Mouse (Mus musculus): ENCODE results near the gene Castor2. TPM values are rescaled to one million over a fixed set of nuclear protein-coding genes. Genes with fewer than 3 reads are reported as not detected.
A peak's percentile ranks its signal among the peaks of the same experiment; 100 is the strongest.

Castor2 gene
- total and polyA plus RNA-seq, 3 experiments: 14.2 to 21.1 (median 20.7) TPM

DNA sequence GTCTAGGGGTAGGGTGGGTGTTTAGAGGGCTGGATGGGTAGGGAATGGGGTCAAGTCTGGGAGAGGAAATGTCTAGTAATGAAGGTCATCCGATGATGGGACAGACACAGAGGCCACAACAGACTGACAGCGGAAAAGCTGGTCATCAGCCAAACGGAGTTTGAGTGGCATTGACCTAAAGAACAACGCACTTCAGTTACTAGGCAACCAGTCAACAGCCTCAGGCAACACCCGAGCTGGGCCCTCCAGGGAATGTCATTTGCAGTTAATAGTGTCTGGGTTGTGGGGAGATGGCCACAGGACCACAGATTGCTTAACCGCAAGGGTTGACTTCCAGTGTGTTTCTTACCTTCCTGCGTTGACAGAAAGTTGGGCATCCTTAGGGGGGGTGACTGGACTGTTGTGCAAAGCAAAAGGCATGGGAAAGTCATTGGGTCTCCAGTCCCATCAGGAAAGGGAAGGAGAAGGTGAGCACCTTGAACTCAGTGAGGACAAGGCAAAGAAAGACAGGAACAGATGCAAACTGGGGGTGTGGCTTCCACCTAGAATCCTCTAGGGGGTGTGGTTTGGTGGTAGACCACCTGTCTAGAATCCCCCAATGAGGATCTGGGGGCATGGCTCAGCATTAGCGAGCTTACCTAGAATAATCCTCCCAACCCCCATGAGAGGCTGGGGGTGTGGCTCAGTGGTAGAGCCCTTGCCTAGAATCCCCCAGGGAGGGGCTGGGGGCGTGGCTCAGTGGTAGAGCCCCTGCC, 21.8 kb downstream of the Castor2 start:
- Histone ChIP-seq H3K36me3 (ENCODE audit: control insufficient read depth, insufficient read depth, low read length) (no peaks in the 10 kb centered on the region), H3K9ac (ENCODE audit: low read depth, low read length) (no peak overlapping the region), H3K4me1 (ENCODE audit: control insufficient read depth, insufficient read depth, low read length) (peaks cover 7% of the 10 kb centered on the region; the same call in 1 of the 2 replicates), H3K79me2 (replicated peaks; ENCODE audit: control insufficient read depth, insufficient read depth, low read length) (no peaks in the 10 kb centered on the region), H3K27me3 (ENCODE audit: control insufficient read depth, insufficient read depth, low read length) (no peaks in the 10 kb centered on the region), H3K4me3 (no peak overlapping the region), H3K27ac (peak overlapping the region; percentile 80)
- peak; percentile 38 to 69 for DNase-seq
- intact Hi-C loops (cut with DNase I): no loop called here
- 34% methylated on average over 9 of the region's 9 CpGs for WGBS
- peak; percentile 84 for TF ChIP-seq EP300 (IDR thresholded peaks at IDR 0.05; ENCODE audit: insufficient read depth, low read depth, low read length)
- no peak for TF ChIP-seq CTCF (IDR thresholded peaks at IDR 0.05)
- TF ChIP-seq POLR2A (IDR thresholded peaks at IDR 0.05; ENCODE audit: insufficient read depth, low read depth, low read length): 0 out of 2 replicates have a peak, but pooled peaks have one; percentile 31

DNA sequence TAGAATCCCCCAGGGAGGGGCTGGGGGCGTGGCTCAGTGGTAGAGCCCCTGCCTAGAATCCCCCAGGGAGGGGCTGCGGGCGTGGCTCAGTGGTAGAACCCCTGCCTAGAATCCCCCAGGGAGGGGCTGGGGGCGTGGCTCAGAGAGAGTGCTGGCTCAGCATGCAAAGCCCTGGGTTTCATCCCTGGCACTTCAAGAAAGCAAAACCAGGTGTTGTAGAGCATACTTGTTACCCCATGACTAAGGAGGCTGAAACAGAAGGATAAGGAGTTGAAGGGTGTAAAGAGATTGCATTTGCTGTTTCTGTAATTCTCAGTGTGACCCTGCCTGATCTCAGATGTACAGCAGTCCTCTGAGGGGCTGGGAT, 22.4 kb downstream of the Castor2 start:
- Histone ChIP-seq H3K27ac (peak overlapping the region; percentile 66), H3K36me3 (ENCODE audit: control insufficient read depth, insufficient read depth, low read length) (no peaks in the 10 kb centered on the region), H3K27me3 (ENCODE audit: control insufficient read depth, insufficient read depth, low read length) (no peaks in the 10 kb centered on the region), H3K4me3 (no peak overlapping the region), H3K79me2 (replicated peaks; ENCODE audit: control insufficient read depth, insufficient read depth, low read length) (no peaks in the 10 kb centered on the region), H3K9ac (ENCODE audit: low read depth, low read length) (no peak overlapping the region), H3K4me1 (ENCODE audit: control insufficient read depth, insufficient read depth, low read length) (peaks cover 7% of the 10 kb centered on the region; the same call in 1 of the 2 replicates)
- WGBS: 84% methylated on average over 4 of the region's 4 CpGs
- DNase-seq: no peak
- TF ChIP-seq POLR2A (IDR thresholded peaks at IDR 0.05; ENCODE audit: insufficient read depth, low read depth, low read length) (no peak), CTCF (IDR thresholded peaks at IDR 0.05) (no peak), EP300 (IDR thresholded peaks at IDR 0.05; ENCODE audit: insufficient read depth, low read depth, low read length) (no peak)
- intact Hi-C loops (cut with DNase I): no loop called here

DNA sequence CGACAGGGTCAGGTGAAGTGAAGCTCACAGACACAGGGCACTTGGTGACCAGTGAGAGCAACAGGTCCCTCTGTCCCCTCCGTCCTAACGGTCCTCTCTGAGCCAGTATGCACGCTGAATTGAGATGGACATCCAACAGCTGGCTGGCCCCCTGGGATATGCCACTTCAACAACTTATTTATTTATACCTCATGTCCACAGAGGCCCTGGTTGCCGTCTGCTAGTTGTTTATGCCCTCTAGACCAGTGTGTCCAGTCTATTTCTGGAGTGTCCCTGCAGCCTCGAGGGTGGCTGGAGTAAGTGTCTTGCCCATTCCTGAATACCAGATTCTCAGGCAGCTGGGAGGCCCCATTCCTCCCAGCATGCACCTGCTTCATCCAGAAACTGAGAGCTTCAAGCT, 24.3 kb downstream of the Castor2 start:
- WGBS: 52% methylated on average over 6 of the region's 6 CpGs
- H3K9ac ChIP-seq (ENCODE audit: low read depth, low read length): no peak overlapping the region
- H3K79me2 ChIP-seq (replicated peaks; ENCODE audit: control insufficient read depth, insufficient read depth, low read length): no peaks in the 10 kb centered on the region
- no peak for TF ChIP-seq CTCF (IDR thresholded peaks at IDR 0.05)
- peak; percentile 20; the same call in 1 of the 2 replicates for TF ChIP-seq POLR2A (IDR thresholded peaks at IDR 0.05; ENCODE audit: insufficient read depth, low read depth, low read length)
- peak; percentile 89 for TF ChIP-seq EP300 (IDR thresholded peaks at IDR 0.05; ENCODE audit: insufficient read depth, low read depth, low read length)
- H3K27me3 ChIP-seq (ENCODE audit: control insufficient read depth, insufficient read depth, low read length): no peaks in the 10 kb centered on the region
- H3K27ac ChIP-seq: peak overlapping the region; percentile 75
- peak in 1 of 2 experiments; percentile 52 for DNase-seq
- intact Hi-C loops (cut with DNase I): no loop called here
- no peaks in the 10 kb centered on the region for H3K36me3 ChIP-seq (ENCODE audit: control insufficient read depth, insufficient read depth, low read length)
- peaks cover 7% of the 10 kb centered on the region; the same call in 1 of the 2 replicates for H3K4me1 ChIP-seq (ENCODE audit: control insufficient read depth, insufficient read depth, low read length)
- no peak overlapping the region for H3K4me3 ChIP-seq

DNA sequence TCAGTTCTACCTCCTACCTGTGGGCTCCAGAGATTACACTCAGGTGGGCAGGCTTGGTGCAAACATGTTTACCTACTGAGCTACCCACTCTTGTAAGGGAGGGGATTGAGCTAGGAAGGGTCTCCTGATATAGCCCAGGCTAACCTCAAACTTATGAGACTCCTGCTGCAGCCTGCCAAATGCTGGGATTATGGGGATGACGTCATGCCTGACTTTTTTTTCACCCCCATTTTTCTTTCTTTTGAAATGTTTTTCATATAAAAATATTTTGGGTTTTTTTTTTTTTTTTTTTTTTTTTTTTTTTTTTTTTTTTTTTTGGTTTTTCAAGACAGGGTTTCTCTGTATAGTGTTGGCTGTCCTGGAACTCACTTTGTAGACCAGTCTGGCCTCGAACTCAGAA, 26.7 kb downstream of the Castor2 start:
- DNase-seq: no peak
- peaks cover 4% of the 10 kb centered on the region; the same call in 1 of the 2 replicates for H3K4me1 ChIP-seq (ENCODE audit: control insufficient read depth, insufficient read depth, low read length)
- TF ChIP-seq CTCF (IDR thresholded peaks at IDR 0.05) (no peak), POLR2A (IDR thresholded peaks at IDR 0.05; ENCODE audit: insufficient read depth, low read depth, low read length) (no peak), EP300 (IDR thresholded peaks at IDR 0.05; ENCODE audit: insufficient read depth, low read depth, low read length) (no peak)
- no peak overlapping the region for H3K9ac ChIP-seq (ENCODE audit: low read depth, low read length)
- no peaks in the 10 kb centered on the region for H3K27me3 ChIP-seq (ENCODE audit: control insufficient read depth, insufficient read depth, low read length)
- H3K79me2 ChIP-seq (replicated peaks; ENCODE audit: control insufficient read depth, insufficient read depth, low read length): no peaks in the 10 kb centered on the region
- intact Hi-C loops (cut with DNase I): no loop called here
- no peak overlapping the region for H3K4me3 ChIP-seq
- no peak overlapping the region for H3K27ac ChIP-seq
- 74% methylated on average over 2 of the region's 2 CpGs for WGBS
- H3K36me3 ChIP-seq (ENCODE audit: control insufficient read depth, insufficient read depth, low read length): no peaks in the 10 kb centered on the region

DNA sequence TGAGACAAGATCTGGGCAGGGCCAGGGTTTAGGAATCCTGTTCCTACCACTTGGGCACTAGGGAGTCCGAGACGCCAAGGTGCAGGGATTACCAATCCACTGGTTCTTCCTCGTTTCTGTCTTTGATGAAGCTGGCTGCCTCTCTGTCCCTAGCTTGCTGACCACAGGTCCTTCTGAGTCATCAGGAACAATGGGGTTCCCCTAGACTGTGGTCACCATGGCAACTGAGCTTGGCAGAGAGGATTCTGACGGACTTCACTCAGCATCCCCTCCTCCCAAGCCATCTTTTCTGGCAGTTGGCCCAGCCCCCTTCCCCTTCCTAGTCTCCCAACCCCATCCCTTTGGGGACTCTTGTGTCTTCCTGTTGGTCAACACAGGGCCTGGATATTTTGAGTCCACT, 32.1 kb downstream of the Castor2 start:
- DNase-seq: no peak
- Histone ChIP-seq H3K9ac (ENCODE audit: low read depth, low read length) (no peak overlapping the region), H3K27me3 (ENCODE audit: control insufficient read depth, insufficient read depth, low read length) (no peaks in the 10 kb centered on the region), H3K4me1 (ENCODE audit: control insufficient read depth, insufficient read depth, low read length) (no peaks in the 10 kb centered on the region), H3K79me2 (replicated peaks; ENCODE audit: control insufficient read depth, insufficient read depth, low read length) (no peaks in the 10 kb centered on the region), H3K27ac (no peak overlapping the region), H3K4me3 (no peak overlapping the region), H3K36me3 (ENCODE audit: control insufficient read depth, insufficient read depth, low read length) (no peaks in the 10 kb centered on the region)
- intact Hi-C loops (cut with DNase I): no loop called here
- WGBS: 55% methylated on average over 4 of the region's 4 CpGs
- no peak for TF ChIP-seq CTCF (IDR thresholded peaks at IDR 0.05)
- no peak for TF ChIP-seq EP300 (IDR thresholded peaks at IDR 0.05; ENCODE audit: insufficient read depth, low read depth, low read length)
- no peak for TF ChIP-seq POLR2A (IDR thresholded peaks at IDR 0.05; ENCODE audit: insufficient read depth, low read depth, low read length)

GRCm38 (mm10) chr5:134136022-134136421, 36.5 kb downstream of the Castor2 start:
- intact Hi-C loops (cut with DNase I): no loop called here

More at GRCm38 (mm10) chr5:134136022-134136421, 36.5 kb downstream of the Castor2 start:
- Histone ChIP-seq H3K27ac (no peak overlapping the region), H3K79me2 (replicated peaks; ENCODE audit: control insufficient read depth, insufficient read depth, low read length) (no peaks in the 10 kb centered on the region), H3K27me3 (ENCODE audit: control insufficient read depth, insufficient read depth, low read length) (no peaks in the 10 kb centered on the region), H3K9ac (ENCODE audit: low read depth, low read length) (no peak overlapping the region), H3K4me3 (no peak overlapping the region), H3K4me1 (ENCODE audit: control insufficient read depth, insufficient read depth, low read length) (no peaks in the 10 kb centered on the region), H3K36me3 (ENCODE audit: control insufficient read depth, insufficient read depth, low read length) (no peaks in the 10 kb centered on the region)
- no peak for DNase-seq
- WGBS: 94% methylated on average over 12 of the region's 12 CpGs
- no peak for TF ChIP-seq CTCF (IDR thresholded peaks at IDR 0.05)

All from heart, adult 2 months (tissue).